Mouse (Mus musculus) heart, postnatal 0 days (tissue): ENCODE data around the gene Pbdc1.

Experiments
- CTCF ChIP-seq: IDR thresholded peaks from 2 replicates; pipeline ENCODE4 v1.5.1; 2016; ENCODE audit warnings: antibody characterized with exemption, control low read depth, low read depth
- EP300 ChIP-seq: IDR thresholded peaks from 2 replicates; pipeline ENCODE4 v1.6.1; 2016; ENCODE audit warnings: antibody characterized with exemption, low read depth

GRCm38 (mm10) chrX:105064294-105064693 lies 15.3 kb upstream of the Pbdc1 start:
- no peak for TF ChIP-seq CTCF
- TF ChIP-seq EP300: no peak
